Mouse (Mus musculus) adrenal gland, adult 18-20 months (tissue): ENCODE results near the gene Lrrc41. TPM values are rescaled to one million over a fixed set of nuclear protein-coding genes. Genes with fewer than 3 reads are reported as not detected.

Source experiments
- DNase-seq, 2 experiments: peaks; one replicate each; pipeline ENCODE4 v3.0.0; 2021 to 2022; ENCODE audit warnings: low spot score in 2 of 2
- total RNA-seq, 2 experiments: library from RNA; stranded (reverse); gene quantifications; 1 replicate in 1 of 2; 2 replicates in 1 of 2; pipeline ENCODE4 v1.2.3; 2021

Gene Lrrc41
- total RNA-seq, 2 experiments from 2014 or later, result 73.7 to 81.7 TPM

GRCm38 (mm10) chr4:116143317-116143811, 68.3 kb downstream of the Lrrc41 start:
- no peak for DNase-seq

GRCm38 (mm10) chr4:116143891-116144717, 69.0 kb downstream of the Lrrc41 start:
- DNase-seq, result peak; percentile 72 to 75

Other genes with a start within 250 kb of the Lrrc41 start
- gene Mob3c, start 247.2 kb upstream of the Lrrc41 start, total RNA-seq, result 10 to 100 TPM; 17.8 to 19.5 TPM
- gene Mknk1, start 236.1 kb upstream of the Lrrc41 start, total RNA-seq, result 10 to 100 TPM; 30.2 to 37.4 TPM
- gene Kncn, start 190.9 kb upstream of the Lrrc41 start, total RNA-seq, result not detected
- gene 6430628N08Rik, start 184.6 kb upstream of the Lrrc41 start, total RNA-seq, result not detected
- gene Dmbx1, start 135.3 kb upstream of the Lrrc41 start, total RNA-seq, result not detected
- 1 to 10 TPM; 4.0 to 4.5 TPM for gene Faah, start 57.3 kb upstream of the Lrrc41 start, total RNA-seq
- gene Nsun4, start 21.4 kb upstream of the Lrrc41 start, total RNA-seq, result 10 to 100 TPM; 28.3 to 29.9 TPM
- gene Uqcrh, start 198 bp upstream of the Lrrc41 start, total RNA-seq, result 100 to 1,000 TPM; 565 to 864 TPM
- under 1 TPM; 0.32 to 0.93 TPM for gene Rad54l, start 48.4 kb downstream of the Lrrc41 start, total RNA-seq
- 10 to 100 TPM; 57.0 to 65.1 TPM for gene Pomgnt1, start 48.6 kb downstream of the Lrrc41 start, total RNA-seq
- 10 to 100 TPM in 1 of 2 experiments, 1 to 10 TPM in 1; 9.8 to 12.3 TPM for gene Lurap1, start 76.1 kb downstream of the Lrrc41 start, total RNA-seq
- gene Tspan1, start 92.3 kb downstream of the Lrrc41 start, total RNA-seq, result not detected
- not detected for gene 1700042G07Rik, start 98.1 kb downstream of the Lrrc41 start, total RNA-seq
- gene Gm49337, start 98.1 kb downstream of the Lrrc41 start, total RNA-seq, result not detected
- 10 to 100 TPM; 16.1 to 18.3 TPM for gene Pik3r3, start 146.3 kb downstream of the Lrrc41 start, total RNA-seq